In the genomic region with DNA sequence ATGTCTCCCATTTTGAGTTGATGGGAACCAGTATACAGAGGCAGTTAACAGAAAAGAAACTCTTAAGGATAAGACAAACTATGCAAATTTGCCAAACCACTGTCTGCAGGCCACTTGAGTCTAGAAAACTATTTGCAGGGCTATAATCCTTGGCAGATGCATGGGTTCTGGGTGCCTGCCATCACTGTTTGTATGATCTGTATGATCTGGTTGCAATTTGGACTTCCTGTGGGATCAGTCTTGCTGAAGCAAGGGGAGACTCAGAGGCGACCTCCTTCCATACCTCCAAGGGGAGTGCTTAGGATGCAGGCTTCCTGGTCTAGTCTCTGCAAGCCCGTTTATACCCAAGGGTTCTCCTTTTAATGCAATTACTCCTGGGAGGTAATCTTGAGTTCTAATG, we compare ENCODE assay signal across 19 mouse cellular contexts.
A peak's percentile ranks its signal among the peaks of the same experiment; 100 is the strongest.
DNase-seq lines count a peak whose midpoint lies in the region; ATAC-seq and TF ChIP-seq lines count a peak whose summit lies in the region.
"Had no signal": no experiment of that assay in that cellular context is flagged by ENCODE, and none has a peak within 500 bp of the region (broad histone marks: within the 10 kb centered on the region; RNA-seq: fewer than 3 reads in every experiment).

No protein-coding gene starts in this region.

- DNase-seq in embryonic facial prominence, embryonic 11.5 days (ENCODE audit: low spot score): peak; percentile 10
- no peak for DNase-seq in embryonic facial prominence, embryonic 10.5 days (ENCODE audit: low spot score)
- DNase-seq in kidney, postnatal 10 days: peak; percentile 60
- peak; percentile 15 for DNase-seq in lung, embryonic 14.5 days
- DNase-seq in lung, postnatal 10 days: no peak
- DNase-seq in adrenal gland, postnatal 25 days: no peak
- no peak for DNase-seq in liver
- DNase-seq: adrenal gland, adult 8-10 months; cerebellum, adult 11-12 months; cerebellum, adult 9-10 months; cerebellum, postnatal 25 days; forebrain, postnatal 0 days; heart, postnatal 36 days had no signal

- no peak overlapping the region for H3K9ac ChIP-seq in embryonic facial prominence, embryonic 11.5 days (replicated peaks; ENCODE audit: low read length)
- no peak overlapping the region for H3K9ac ChIP-seq in kidney, embryonic 16.5 days (replicated peaks; ENCODE audit: low read length)
- no peak overlapping the region for H3K9ac ChIP-seq in lung, embryonic 14.5 days
- H3K9ac ChIP-seq: forebrain, embryonic 13.5 days; forebrain, postnatal 0 days; heart, embryonic 13.5 days; hindbrain, embryonic 15.5 days had no signal

- no peaks in the 10 kb centered on the region for H3K27me3 ChIP-seq in embryonic facial prominence, embryonic 11.5 days (ENCODE audit: control insufficient read depth, insufficient read depth, low read length)
- no peaks in the 10 kb centered on the region for H3K27me3 ChIP-seq in embryonic facial prominence, embryonic 10.5 days (replicated peaks; ENCODE audit: low read depth, poor library complexity, severe bottlenecking)
- H3K27me3 ChIP-seq in kidney, embryonic 16.5 days (ENCODE audit: insufficient read depth, low read length): no peaks in the 10 kb centered on the region
- H3K27me3 ChIP-seq in lung, embryonic 14.5 days (ENCODE audit: insufficient read depth, low read length): no peaks in the 10 kb centered on the region
- H3K27me3 ChIP-seq: forebrain, embryonic 13.5 days; heart, embryonic 13.5 days; hindbrain, embryonic 15.5 days; Patski had no signal

- H3K27ac ChIP-seq in embryonic facial prominence, embryonic 11.5 days (replicated peaks; ENCODE audit: low read depth, low read length): no peak overlapping the region
- no peak overlapping the region for H3K27ac ChIP-seq in embryonic facial prominence, embryonic 10.5 days (replicated peaks)
- H3K27ac ChIP-seq in kidney, embryonic 16.5 days (ENCODE audit: low read length): no peak overlapping the region
- no peak overlapping the region for H3K27ac ChIP-seq in lung, embryonic 14.5 days (ENCODE audit: low read depth)
- H3K27ac ChIP-seq: forebrain, embryonic 13.5 days; heart, embryonic 13.5 days; hindbrain, embryonic 15.5 days had no signal

- H3K36me3 ChIP-seq in embryonic facial prominence, embryonic 11.5 days (replicated peaks; ENCODE audit: control insufficient read depth, insufficient read depth, low read depth, low read length): no peaks in the 10 kb centered on the region
- peaks cover 3% of the 10 kb centered on the region; the same call in 1 of the 2 replicates for H3K36me3 ChIP-seq in embryonic facial prominence, embryonic 10.5 days (replicated peaks)
- no peaks in the 10 kb centered on the region; the same call in 1 of the 2 replicates for H3K36me3 ChIP-seq in kidney, embryonic 16.5 days (ENCODE audit: insufficient read depth, low read length)
- H3K36me3 ChIP-seq in lung, embryonic 14.5 days (ENCODE audit: insufficient read depth): no peaks in the 10 kb centered on the region; the same call in 1 of the 2 replicates
- H3K36me3 ChIP-seq: heart, embryonic 13.5 days; hindbrain, embryonic 15.5 days had no signal

- no peaks in the 10 kb centered on the region for H3K9me3 ChIP-seq in embryonic facial prominence, embryonic 11.5 days (replicated peaks; ENCODE audit: control insufficient read depth, low read length)
- no peaks in the 10 kb centered on the region for H3K9me3 ChIP-seq in embryonic facial prominence, embryonic 10.5 days
- H3K9me3 ChIP-seq in kidney, embryonic 16.5 days (ENCODE audit: low read length): no peaks in the 10 kb centered on the region
- H3K9me3 ChIP-seq in lung, embryonic 14.5 days (ENCODE audit: low read depth, low read length): no peaks in the 10 kb centered on the region
- H3K9me3 ChIP-seq: forebrain, embryonic 13.5 days; heart, embryonic 13.5 days; hindbrain, embryonic 15.5 days had no signal

- no peaks in the 10 kb centered on the region for H3K4me1 ChIP-seq in embryonic facial prominence, embryonic 11.5 days (ENCODE audit: control insufficient read depth, insufficient read depth, low read length)
- no peaks in the 10 kb centered on the region for H3K4me1 ChIP-seq in embryonic facial prominence, embryonic 10.5 days
- no peaks in the 10 kb centered on the region for H3K4me1 ChIP-seq in kidney, embryonic 16.5 days (ENCODE audit: insufficient read depth, low read length)
- no peaks in the 10 kb centered on the region for H3K4me1 ChIP-seq in lung, embryonic 14.5 days (ENCODE audit: insufficient read depth)
- H3K4me1 ChIP-seq: forebrain, embryonic 13.5 days; heart, embryonic 13.5 days; hindbrain, embryonic 15.5 days had no signal

- 24% methylated on average over 2 of the region's 2 CpGs for WGBS in embryonic facial prominence, embryonic 11.5 days
- 36% methylated on average over 2 of the region's 2 CpGs for WGBS in embryonic facial prominence, embryonic 10.5 days
- 58% methylated on average over 2 of the region's 2 CpGs for WGBS in kidney, embryonic 16.5 days
- WGBS in lung, embryonic 14.5 days: 67% methylated on average over 2 of the region's 2 CpGs

- ATAC-seq in embryonic facial prominence, embryonic 11.5 days (replicated peaks; ENCODE audit: insufficient number of reproducible peaks, low FRiP score, low TSS enrichment, low read depth): no peak
- ATAC-seq in kidney, embryonic 16.5 days (ENCODE audit: low FRiP score, low TSS enrichment): no peak
- no peak for ATAC-seq in lung, embryonic 14.5 days (ENCODE audit: insufficient read depth)
- ATAC-seq: forebrain, embryonic 13.5 days; forebrain, postnatal 0 days; intestine, embryonic 16.5 days; Patski had no signal

- no peak overlapping the region for H3K4me2 ChIP-seq in embryonic facial prominence, embryonic 11.5 days (ENCODE audit: low read depth, low read length)
- H3K4me2 ChIP-seq in kidney, embryonic 16.5 days (replicated peaks; ENCODE audit: low read depth, low read length): no peak overlapping the region
- H3K4me2 ChIP-seq in lung, embryonic 14.5 days: no peak overlapping the region
- H3K4me2 ChIP-seq: forebrain, embryonic 13.5 days; heart, embryonic 13.5 days; hindbrain, embryonic 15.5 days had no signal

- no peak for TF ChIP-seq CTCF in lung, embryonic 14.5 days (IDR thresholded peaks at IDR 0.05; ENCODE audit: low read depth)

- H3K4me3 ChIP-seq in embryonic facial prominence, embryonic 11.5 days (ENCODE audit: low read depth, low read length): no peak overlapping the region
- H3K4me3 ChIP-seq in embryonic facial prominence, embryonic 10.5 days: no peak overlapping the region
- no peak overlapping the region for H3K4me3 ChIP-seq in kidney, embryonic 16.5 days (ENCODE audit: low read length)
- no peak overlapping the region for H3K4me3 ChIP-seq in lung, embryonic 14.5 days (ENCODE audit: low read depth, low read length)
- H3K4me3 ChIP-seq: forebrain, embryonic 13.5 days; heart, embryonic 13.5 days; hindbrain, embryonic 15.5 days had no signal

Comparison
In these comparisons a context has a peak if more than half of its experiments do, and no peak if none do; other contexts are left out.
1. DNase-seq: peak in embryonic facial prominence, embryonic 11.5 days (single experiment), kidney, postnatal 10 days (single experiment) and lung, embryonic 14.5 days (single experiment); none in embryonic facial prominence, embryonic 10.5 days (single experiment), lung, postnatal 10 days (single experiment), adrenal gland, postnatal 25 days (single experiment) and liver (single experiment).